Mouse (Mus musculus) small intestine, adult 2 months (tissue): Measurements from ENCODE around the gene Rnf126.

ENCODE experiments used
- CTCF ChIP-seq: fragments of 200-500 bp; IDR thresholded peaks from 2 replicates; pipeline ENCODE4 v1.5.1; 2012; ENCODE audit warnings: low read depth, mild to moderate bottlenecking, control low read depth, inconsistent platforms, low read length, moderate library complexity, mixed read lengths; ENCODE audit not compliant: insufficient replicate concordance, insufficient read length; ENCODE audit errors: extremely low read depth
- POLR2A ChIP-seq: fragments of 200-500 bp; IDR thresholded peaks from 2 replicates; pipeline ENCODE4 v1.6.1; 2012; ENCODE audit warnings: low read depth, mild to moderate bottlenecking, control low read depth, inconsistent platforms, low read length, moderate library complexity

DNA sequence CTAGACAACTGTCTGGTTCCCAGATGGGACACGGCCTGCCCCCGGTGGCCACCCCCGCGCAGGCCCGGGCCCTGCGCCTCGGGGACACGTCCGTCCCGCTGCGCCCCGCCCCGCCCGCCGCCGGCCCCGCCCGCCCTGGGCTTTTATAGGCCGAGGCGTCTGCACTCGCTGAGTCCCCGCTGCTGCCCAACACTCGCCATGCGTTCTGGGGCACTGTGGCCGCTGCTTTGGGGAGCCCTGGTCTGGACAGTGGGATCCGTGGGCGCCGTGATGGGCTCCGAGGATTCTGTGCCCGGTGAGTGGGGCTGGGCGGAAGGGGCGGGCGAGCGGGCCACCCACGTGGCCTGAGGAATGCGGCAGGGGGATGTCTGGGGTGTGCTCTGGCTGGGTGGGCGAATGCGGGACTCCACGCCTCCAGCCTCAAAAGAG, 10.4 kb upstream of the Rnf126 start, which contains the start of gene Fstl3:
- TF ChIP-seq CTCF (no peak), POLR2A (no peak)
